Mouse (Mus musculus) myocyte (in vitro differentiated cells): ENCODE measurements around the gene Hdac9. TPM values are rescaled to one million over a fixed set of nuclear protein-coding genes. Genes with fewer than 3 reads are reported as not detected.
A peak's percentile ranks its signal among the peaks of the same experiment; 100 is the strongest.

Experiments used
- H3K27me3 ChIP-seq: one replicate; pipeline ENCODE4 v1.6.1; 2011; ENCODE audit not compliant: control insufficient read depth, insufficient read depth, insufficient read length
- H3K36me3 ChIP-seq: one replicate; pipeline ENCODE4 v1.6.1; 2011; ENCODE audit not compliant: control insufficient read depth, insufficient read depth
- H3K4me2 ChIP-seq: one replicate; pipeline ENCODE4 v1.6.1; 2011; ENCODE audit warnings: low read depth, control low read depth
- H3K4me3 ChIP-seq: one replicate; pipeline ENCODE4 v1.5.1; 2011; ENCODE audit warnings: mild to moderate bottlenecking, control low read depth, moderate library complexity
- H3K79me2 ChIP-seq: one replicate; pipeline ENCODE4 v1.6.1; 2011; ENCODE audit not compliant: control insufficient read depth, insufficient read depth
- H3ac ChIP-seq: one replicate; pipeline ENCODE4 v1.6.1; 2011; ENCODE audit not compliant: control insufficient read depth, insufficient read length
- CEBPB ChIP-seq: IDR thresholded peaks from 2 replicates; pipeline ENCODE4 v1.6.1; 2011; ENCODE audit warnings: mild to moderate bottlenecking, moderate library complexity; ENCODE audit not compliant: poor library complexity, insufficient read depth, severe bottlenecking
- E2F4 ChIP-seq: IDR thresholded peaks from one replicate; pipeline ENCODE4 v1.6.1; 2011; ENCODE audit warnings: mild to moderate bottlenecking, control low read depth, moderate library complexity; ENCODE audit not compliant: insufficient read depth
- MAX ChIP-seq: IDR thresholded peaks from one replicate; pipeline ENCODE4 v1.6.1; 2011; ENCODE audit warnings: low read depth, mild to moderate bottlenecking, control low read depth
- MYOD1 ChIP-seq, 3 experiments: IDR thresholded peaks; one replicate each; pipeline ENCODE4 v1.6.1; 2011; ENCODE audit warnings: control low read depth in 2 of 3, low read depth in 2 of 3, mild to moderate bottlenecking in 2 of 3, moderate library complexity in 1 of 3; ENCODE audit not compliant: insufficient read length in 2 of 3, control insufficient read depth in 1 of 3
- MYOG ChIP-seq, 3 experiments: IDR thresholded peaks; one replicate each; pipeline ENCODE4 v1.6.1; 2011; ENCODE audit warnings: control low read depth in 2 of 3, low read depth in 2 of 3, mild to moderate bottlenecking in 2 of 3; ENCODE audit not compliant: insufficient read length in 2 of 3, control insufficient read depth in 1 of 3, insufficient read depth in 1 of 3
- POLR2A ChIP-seq: IDR thresholded peaks from one replicate; pipeline ENCODE4 v1.6.1; 2011; ENCODE audit warnings: low read depth, mild to moderate bottlenecking, control low read depth, moderate library complexity; ENCODE audit not compliant: insufficient read length
- POLR2AphosphoS2 ChIP-seq: IDR thresholded peaks from one replicate; pipeline ENCODE4 v1.6.1; 2011; ENCODE audit warnings: low read depth, control low read depth; ENCODE audit not compliant: insufficient read length
- REST ChIP-seq: IDR thresholded peaks from one replicate; pipeline ENCODE4 v1.6.1; 2011; ENCODE audit warnings: mild to moderate bottlenecking, control low read depth, moderate library complexity; ENCODE audit not compliant: insufficient read depth, insufficient read length
- SRF ChIP-seq: IDR thresholded peaks from one replicate; pipeline ENCODE4 v1.6.1; 2011; ENCODE audit warnings: low read depth; ENCODE audit not compliant: control insufficient read depth, insufficient read length
- TCF12 ChIP-seq: IDR thresholded peaks from one replicate; pipeline ENCODE4 v1.6.1; 2011; ENCODE audit warnings: mild to moderate bottlenecking, control low read depth; ENCODE audit not compliant: poor library complexity, insufficient read depth, severe bottlenecking
- TCF3 ChIP-seq: IDR thresholded peaks from one replicate; pipeline ENCODE4 v1.6.1; 2011; ENCODE audit warnings: low read depth, control low read depth; ENCODE audit not compliant: insufficient read length
- USF1 ChIP-seq: IDR thresholded peaks from one replicate; pipeline ENCODE4 v1.6.1; 2011; ENCODE audit warnings: low read depth, mild to moderate bottlenecking, control low read depth, moderate library complexity
- polyA plus RNA-seq: library from polyadenylated mRNA; unstranded; fragments of >200 nt; fragmentation: generic; extraction: Trizol; gene quantifications from one replicate; pipeline ENCODE4 v1.2.1, GENCODE M21; 2012; ENCODE audit warnings: missing spikeins

Hdac9 gene
- polyA plus RNA-seq, 1 experiment = 0.47 TPM

DNA sequence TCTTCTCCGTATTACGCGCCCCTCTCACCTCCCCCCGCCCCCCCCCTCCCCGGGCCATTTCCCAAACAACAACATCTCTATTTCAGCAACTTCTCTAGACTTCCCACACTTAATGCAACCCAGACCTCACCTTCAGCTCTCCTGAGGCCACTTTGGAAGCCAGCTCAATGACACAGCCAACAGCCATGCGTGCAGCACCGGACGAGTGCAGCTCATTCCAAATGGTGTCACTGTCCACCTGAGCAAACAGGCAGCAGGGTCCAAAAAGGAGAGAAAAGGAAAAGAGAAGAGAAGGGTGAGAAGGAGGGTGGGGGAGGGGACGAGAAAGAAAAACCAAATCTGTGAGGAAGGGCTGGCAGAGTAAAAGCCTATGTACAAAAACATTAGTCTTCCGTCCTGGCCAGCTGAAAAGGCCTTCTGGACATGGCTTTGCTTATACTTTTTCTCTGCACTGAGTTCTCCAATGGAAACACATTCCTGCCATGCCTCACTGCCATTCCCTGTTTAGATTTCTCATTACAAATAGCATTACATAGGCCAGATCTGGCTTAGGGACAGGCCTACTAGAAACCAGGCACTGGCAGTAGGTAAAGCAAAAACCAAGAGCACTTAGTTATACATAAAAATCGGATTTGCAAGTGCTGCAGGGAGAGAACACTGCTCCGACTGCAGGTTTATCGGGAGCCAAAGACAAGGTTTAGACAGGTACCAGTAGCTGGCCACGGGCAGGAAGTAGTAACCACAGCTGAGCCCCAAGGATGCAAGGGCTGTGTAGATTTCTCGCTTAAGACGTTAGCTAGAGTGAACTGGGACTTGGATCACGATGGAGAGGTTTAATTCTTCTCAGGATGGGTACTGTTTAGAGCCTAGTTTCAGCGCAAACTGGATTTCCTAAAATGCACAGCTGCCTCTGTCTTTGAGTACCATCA lies 668.4 kb downstream of the Hdac9 start:
- Histone ChIP-seq H3K4me3 (no peak overlapping the region), H3ac (no peak overlapping the region), H3K4me2 (no peak overlapping the region), H3K36me3 (no peaks in the 10 kb centered on the region), H3K79me2 (no peaks in the 10 kb centered on the region), H3K27me3 (no peaks in the 10 kb centered on the region)
- TF ChIP-seq CEBPB = no peak

DNA sequence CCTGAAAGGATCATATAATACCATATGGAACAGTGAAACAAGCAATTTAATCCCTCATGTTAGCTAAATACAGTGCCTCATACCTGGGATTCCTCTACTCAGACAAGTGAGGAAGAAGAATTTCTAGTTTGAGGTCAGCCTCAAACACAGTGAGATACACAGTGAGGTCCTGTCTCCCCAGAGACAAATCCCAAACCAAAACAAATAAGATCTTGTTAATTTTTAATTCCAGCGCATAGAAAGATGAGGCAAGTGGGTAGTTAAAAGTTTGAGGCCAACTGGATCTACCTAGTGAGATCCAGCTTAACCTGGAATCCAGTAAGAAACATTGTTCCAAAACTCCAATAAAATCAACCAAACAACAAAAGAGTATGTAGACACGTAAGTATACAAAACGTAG lies 678.1 kb downstream of the Hdac9 start:
- Histone ChIP-seq H3K4me3 (no peak overlapping the region), H3K4me2 (no peak overlapping the region), H3ac (no peak overlapping the region), H3K36me3 (no peaks in the 10 kb centered on the region), H3K79me2 (no peaks in the 10 kb centered on the region), H3K27me3 (no peaks in the 10 kb centered on the region)
- TF ChIP-seq CEBPB (no peak), MAX (no peak), POLR2A (no peak)

DNA sequence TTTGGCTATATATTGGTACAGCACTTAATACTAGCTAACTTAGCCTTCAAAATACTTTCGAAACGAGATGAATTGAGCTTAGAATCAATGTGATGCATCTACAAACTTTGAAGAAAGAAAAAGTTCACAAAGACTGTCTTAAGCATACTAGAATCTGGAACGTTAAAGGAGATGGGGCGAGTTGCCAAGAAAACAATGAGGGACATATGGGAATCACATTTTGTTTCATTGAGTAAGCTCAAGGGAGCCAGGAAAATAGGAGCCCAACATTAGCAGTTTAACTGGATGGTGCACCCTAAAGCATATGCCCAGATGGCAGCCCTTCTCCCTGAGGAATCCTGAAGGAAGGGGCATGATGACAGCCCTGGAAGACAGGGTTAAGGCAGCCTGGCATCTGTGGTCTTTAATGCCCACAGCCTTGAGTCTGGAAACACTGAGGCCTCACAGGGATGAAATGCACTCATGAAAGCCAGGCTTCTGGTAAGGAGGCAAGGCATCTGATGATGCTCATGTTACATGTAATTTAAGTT lies 685.2 kb downstream of the Hdac9 start:
- Histone ChIP-seq H3ac (no peak overlapping the region), H3K79me2 (no peaks in the 10 kb centered on the region), H3K4me2 (no peak overlapping the region), H3K27me3 (no peaks in the 10 kb centered on the region), H3K4me3 (no peak overlapping the region), H3K36me3 (no peaks in the 10 kb centered on the region)
- TF ChIP-seq CEBPB (no peak), REST (no peak), MAX (no peak), POLR2A (no peak), MYOD1 (IDR thresholded peaks at IDR 0.05; ENCODE audit: control insufficient read depth in 1 of 3, insufficient read length in 2 of 3, low read depth in 2 of 3) (no peak), TCF12 (no peak), SRF (no peak), POLR2AphosphoS2 (no peak), E2F4 (no peak), TCF3 (no peak), MYOG (IDR thresholded peaks at IDR 0.05; ENCODE audit: control insufficient read depth in 1 of 3, insufficient read depth in 1 of 3, insufficient read length in 2 of 3, low read depth in 2 of 3) (no peak), USF1 (no peak)

DNA sequence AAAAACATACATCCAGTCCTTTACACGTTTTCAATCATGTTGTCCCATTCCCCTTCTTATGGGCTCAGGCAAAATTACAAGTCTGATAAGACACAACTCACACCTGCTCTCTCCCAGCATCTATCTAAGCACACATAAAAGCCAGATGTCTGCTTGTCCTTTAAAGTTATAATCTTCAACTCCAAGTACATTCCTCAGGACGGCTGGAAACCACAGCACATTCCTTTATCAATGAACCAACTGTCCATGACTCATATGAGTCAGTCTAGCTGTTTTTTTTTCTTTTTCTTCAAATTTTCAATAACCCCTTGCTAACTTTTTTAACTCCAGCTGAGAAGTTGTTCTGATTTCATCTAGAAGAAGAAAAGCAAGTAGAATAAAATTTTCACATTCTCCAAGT lies 692.4 kb downstream of the Hdac9 start:
- TF ChIP-seq TCF3 = no peak
- TF ChIP-seq MYOG (IDR thresholded peaks at IDR 0.05; ENCODE audit: control insufficient read depth in 1 of 3, insufficient read depth in 1 of 3, insufficient read length in 2 of 3, low read depth in 2 of 3) = no peak
- TF ChIP-seq USF1 = no peak
- peak in 1 of 3 experiments; percentile 24 for TF ChIP-seq MYOD1 (IDR thresholded peaks at IDR 0.05; ENCODE audit: control insufficient read depth in 1 of 3, insufficient read length in 2 of 3, low read depth in 2 of 3)
- H3K79me2 ChIP-seq = no peaks in the 10 kb centered on the region
- H3K36me3 ChIP-seq = no peaks in the 10 kb centered on the region

DNA sequence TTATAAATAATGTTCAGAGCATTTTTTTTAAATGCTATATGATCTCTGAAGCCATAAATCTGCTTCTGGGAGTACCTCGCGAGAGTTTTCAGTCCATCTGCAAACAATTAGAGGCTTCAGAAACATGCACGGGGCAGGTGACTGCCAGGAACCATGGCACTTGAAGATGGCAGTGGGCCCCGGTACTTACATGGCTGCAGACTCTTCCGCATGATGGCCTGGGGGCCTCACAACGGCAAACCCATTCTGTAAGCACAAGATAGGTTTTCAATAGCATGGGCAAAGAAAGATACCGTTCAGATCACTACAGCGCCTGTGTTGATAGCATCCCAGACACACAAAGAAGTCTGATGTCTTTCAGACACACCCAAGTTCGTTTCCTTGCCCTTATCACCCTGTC lies 695.9 kb downstream of the Hdac9 start:
- H3K79me2 ChIP-seq = no peaks in the 10 kb centered on the region
- no peaks in the 10 kb centered on the region for H3K27me3 ChIP-seq
- no peak overlapping the region for H3K4me3 ChIP-seq
- H3K4me2 ChIP-seq = no peak overlapping the region
- H3K36me3 ChIP-seq = no peaks in the 10 kb centered on the region
- TF ChIP-seq USF1 (no peak), MYOD1 (IDR thresholded peaks at IDR 0.05; ENCODE audit: control insufficient read depth in 1 of 3, insufficient read length in 2 of 3, low read depth in 2 of 3) (no peak), TCF3 (no peak), E2F4 (no peak), REST (no peak), POLR2AphosphoS2 (no peak), CEBPB (no peak), SRF (no peak), MYOG (IDR thresholded peaks at IDR 0.05; ENCODE audit: control insufficient read depth in 1 of 3, insufficient read depth in 1 of 3, insufficient read length in 2 of 3, low read depth in 2 of 3) (no peak), TCF12 (no peak), POLR2A (no peak), MAX (no peak)
- H3ac ChIP-seq = no peak overlapping the region

More for the DNA sequence above, 692.4 kb downstream of the Hdac9 start:
- Histone ChIP-seq H3K4me3 (no peak overlapping the region), H3ac (no peak overlapping the region), H3K27me3 (no peaks in the 10 kb centered on the region), H3K4me2 (peak overlapping the region; percentile 63)
